Mouse (Mus musculus) lung, embryonic 16.5 days (tissue): ENCODE results near the gene Usp29. TPM values are rescaled to one million over a fixed set of nuclear protein-coding genes. Genes with fewer than 3 reads are reported as not detected.
A peak's percentile ranks its signal among the peaks of the same experiment; 100 is the strongest.
"Not testable (repeated sequence)": the region's sequence is repeated elsewhere in the genome, so short reads cannot be mapped to it uniquely, and the experiment has no call there.

ENCODE experiments used
- ATAC-seq: fragments of 200-750 bp; cut with Nextera tagmentation; 2 replicates; pipeline ENCODE4 v1.8.0; 2017; ENCODE audit warnings: low read depth, mild to moderate bottlenecking, moderate library complexity
- H3K27ac ChIP-seq: fragments of 300-500 bp; sonication (generic); 2 replicates; pipeline ENCODE4 v1.5.1; 2014; ENCODE audit warnings: mild to moderate bottlenecking, control low read depth, low read length
- H3K27me3 ChIP-seq: fragments of 300-500 bp; sonication (generic); 2 replicates; pipeline ENCODE4 v1.6.1; 2014; ENCODE audit warnings: low read depth, low read length, mixed read lengths; ENCODE audit not compliant: control insufficient read depth, insufficient read depth
- H3K36me3 ChIP-seq: fragments of 300-500 bp; sonication (generic); 2 replicates; pipeline ENCODE4 v1.6.1; 2014; ENCODE audit warnings: low read length; ENCODE audit not compliant: control insufficient read depth, insufficient read depth
- H3K4me1 ChIP-seq: fragments of 300-500 bp; sonication (generic); replicated peaks from 2 replicates; pipeline ENCODE4 v1.6.1; 2014; ENCODE audit warnings: low read length, mixed read lengths; ENCODE audit not compliant: control insufficient read depth, insufficient read depth
- H3K4me2 ChIP-seq: fragments of 300-500 bp; sonication (generic); 2 replicates; pipeline ENCODE4 v1.6.1; 2014; ENCODE audit warnings: low read depth, low read length, control low read depth
- H3K4me3 ChIP-seq: fragments of 300-500 bp; sonication (generic); 2 replicates; pipeline ENCODE4 v1.5.1; 2014; ENCODE audit warnings: mild to moderate bottlenecking, low read length, control low read depth
- H3K9ac ChIP-seq: fragments of 300-500 bp; sonication (generic); 2 replicates; pipeline ENCODE4 v1.6.1; 2014; ENCODE audit warnings: low read length, control low read depth
- H3K9me3 ChIP-seq: fragments of 300-500 bp; sonication (generic); 2 replicates; pipeline ENCODE4 v1.6.1; 2016; ENCODE audit warnings: low read length; ENCODE audit not compliant: control insufficient read depth
- WGBS: fragments of 180-500 bp; shearing (Covaris S2); extraction: QIAGEN DNeasy Blood & Tissue Kit; methylation state at CpG from one replicate; pipeline ENCODE4 v1.1.7; 2014; 5-methylcytosine and 5-hydroxymethylcytosine counted together
- polyA plus RNA-seq: library from polyadenylated mRNA; unstranded; fragments of >200 nt; fragmentation: Nextera tagmentation; extraction: Ambion mirVana; gene quantifications from 2 replicates; pipeline ENCODE4 v1.2.1, GENCODE M21; 2015

Gene Usp29
- polyA plus RNA-seq, 1 experiment from 2014 or later, result 5.1 TPM

GRCm38 (mm10) chr7:6756777-6757291, 26.5 kb downstream of the Usp29 start:
- no peaks in the 10 kb centered on the region for H3K27me3 ChIP-seq

GRCm38 (mm10) chr7:6759698-6760097, 29.3 kb downstream of the Usp29 start:
- no peak overlapping the region for H3K27ac ChIP-seq
- no peak overlapping the region for H3K4me2 ChIP-seq
- WGBS, result 75% methylated on average over 12 of the region's 12 CpGs
- no peaks in the 10 kb centered on the region for H3K27me3 ChIP-seq
- no peak for ATAC-seq
- no peaks in the 10 kb centered on the region for H3K36me3 ChIP-seq
- H3K4me3 ChIP-seq, result no peak overlapping the region
- H3K4me1 ChIP-seq, result no peaks in the 10 kb centered on the region
- H3K9me3 ChIP-seq, result no peaks in the 10 kb centered on the region
- H3K9ac ChIP-seq, result no peak overlapping the region

More at GRCm38 (mm10) chr7:6756777-6757291, 26.5 kb downstream of the Usp29 start:
- WGBS, result 72% methylated on average over 4 of the region's 4 CpGs
- Histone ChIP-seq H3K9me3 (no peaks in the 10 kb centered on the region), H3K4me3 (no peak overlapping the region), H3K36me3 (no peaks in the 10 kb centered on the region), H3K4me1 (peaks cover 3% of the 10 kb centered on the region; the same call in 1 of the 2 replicates), H3K27ac (no peak overlapping the region), H3K9ac (no peak overlapping the region), H3K4me2 (no peak overlapping the region)
- no peak for ATAC-seq

- H3K36me3 ChIP-seq, result no peaks in the 10 kb centered on the region
- H3K27me3 ChIP-seq, result no peaks in the 10 kb centered on the region
- H3K9me3 ChIP-seq, result no peaks in the 10 kb centered on the region
- H3K9ac ChIP-seq, result no peak overlapping the region
- no peak overlapping the region for H3K4me2 ChIP-seq
- 68% methylated on average over 6 of the region's 6 CpGs for WGBS
- no peak overlapping the region for H3K4me3 ChIP-seq
- no peak for ATAC-seq
- H3K27ac ChIP-seq, result no peak overlapping the region
- H3K4me1 ChIP-seq, result 0 out of 2 replicates have a peak, but pooled peaks cover under 1% of the 10 kb centered on the region
Observed at GRCm38 (mm10) chr7:6760170-6760569, 29.8 kb downstream of the Usp29 start.

- Histone ChIP-seq H3K36me3 (no peaks in the 10 kb centered on the region), H3K27me3 (no peaks in the 10 kb centered on the region), H3K4me2 (no peak overlapping the region), H3K4me1 (peaks cover 8% of the 10 kb centered on the region; the same call in 1 of the 2 replicates), H3K9ac (no peak overlapping the region), H3K4me3 (no peak overlapping the region), H3K9me3 (no peaks in the 10 kb centered on the region), H3K27ac (no peak overlapping the region)
- WGBS, result 49% methylated on average over 5 of the region's 5 CpGs
- peak; percentile 62 for ATAC-seq
Observed at GRCm38 (mm10) chr7:6765240-6765639, 34.9 kb downstream of the Usp29 start.

GRCm38 (mm10) chr7:6770286-6770685, 39.9 kb downstream of the Usp29 start:
- 7% methylated on average over 8 of the region's 8 CpGs for WGBS
- H3K4me1 ChIP-seq, result peaks cover 8% of the 10 kb centered on the region
- H3K4me3 ChIP-seq, result no peak overlapping the region
- H3K4me2 ChIP-seq, result no peak overlapping the region; the same call in 1 of the 2 replicates
- peak overlapping the region; percentile 50; the same call in 1 of the 2 replicates for H3K27ac ChIP-seq
- peak; percentile 77 for ATAC-seq
- no peaks in the 10 kb centered on the region for H3K27me3 ChIP-seq
- H3K36me3 ChIP-seq, result no peaks in the 10 kb centered on the region
- H3K9me3 ChIP-seq, result no peaks in the 10 kb centered on the region
- no peak overlapping the region for H3K9ac ChIP-seq

GRCm38 (mm10) chr7:6773865-6774413, 43.6 kb downstream of the Usp29 start:
- not testable (repeated sequence) for ATAC-seq
- 37% methylated on average over 11 of the region's 11 CpGs for WGBS
- H3K4me1 ChIP-seq, result peaks cover 28% of the 10 kb centered on the region

GRCm38 (mm10) chr7:6776314-6777059, 46.1 kb downstream of the Usp29 start:
- Histone ChIP-seq H3K27ac (peak overlapping the region; percentile 83), H3K27me3 (no peaks in the 10 kb centered on the region), H3K9me3 (no peaks in the 10 kb centered on the region), H3K36me3 (no peaks in the 10 kb centered on the region), H3K9ac (no peak overlapping the region), H3K4me1 (peaks cover 30% of the 10 kb centered on the region), H3K4me3 (no peak overlapping the region), H3K4me2 (no peak overlapping the region)
- no peak for ATAC-seq
- WGBS, result 73% methylated on average over 10 of the region's 10 CpGs

More at GRCm38 (mm10) chr7:6773865-6774413, 43.6 kb downstream of the Usp29 start:
- H3K27me3 ChIP-seq, H3K36me3 ChIP-seq, H3K9ac ChIP-seq, H3K9me3 ChIP-seq, H3K4me3 ChIP-seq, H3K4me2 ChIP-seq, H3K27ac ChIP-seq: not testable (repeated sequence)

- Histone ChIP-seq H3K4me2 (no peak overlapping the region), H3K27ac (peak overlapping the region; percentile 83), H3K4me3 (no peak overlapping the region), H3K4me1 (peaks cover 36% of the 10 kb centered on the region), H3K36me3 (no peaks in the 10 kb centered on the region), H3K9ac (no peak overlapping the region; the same call in 1 of the 2 replicates), H3K27me3 (no peaks in the 10 kb centered on the region), H3K9me3 (no peaks in the 10 kb centered on the region)
- peak; percentile 83 for ATAC-seq
- WGBS, result 13% methylated on average over 2 of the region's 2 CpGs
Observed at GRCm38 (mm10) chr7:6777107-6777506, 46.7 kb downstream of the Usp29 start.

- peak; percentile 70 for ATAC-seq
- WGBS, result 3% methylated on average over 4 of the region's 4 CpGs
Observed at GRCm38 (mm10) chr7:6777689-6778088, 47.3 kb downstream of the Usp29 start.

More at GRCm38 (mm10) chr7:6777689-6778088, 47.3 kb downstream of the Usp29 start:
- H3K27me3 ChIP-seq, result no peaks in the 10 kb centered on the region
- H3K9ac ChIP-seq, result 0 out of 2 replicates have a peak overlapping the region, but pooled peaks have one; percentile 32
- no peak overlapping the region for H3K4me3 ChIP-seq
- no peaks in the 10 kb centered on the region for H3K36me3 ChIP-seq
- H3K27ac ChIP-seq, result peak overlapping the region; percentile 83
- no peak overlapping the region for H3K4me2 ChIP-seq
- H3K9me3 ChIP-seq, result no peaks in the 10 kb centered on the region
- peaks cover 40% of the 10 kb centered on the region for H3K4me1 ChIP-seq
